Mouse (Mus musculus) liver, embryonic 13.5 days (tissue): ENCODE measurements at regions not wholly inside any gene's neighbourhood (a gene's known extent, or its start where the extent isn't known, plus 50 kb on each side); places are given as distances from the start of the nearest gene placed in this dataset.

Source experiments
- ATAC-seq: fragments of 200-750 bp; cut with Nextera tagmentation; 2 replicates; pipeline ENCODE4 v1.8.0; 2017; ENCODE audit warnings: low read depth, mild to moderate bottlenecking, moderate number of reproducible peaks, moderate library complexity
- DNase-seq: peaks from one replicate; pipeline ENCODE4 v3.0.0; 2022
- H3K27ac ChIP-seq: fragments of 300-500 bp; sonication (generic); 2 replicates; pipeline ENCODE4 v1.5.1; 2015; ENCODE audit warnings: moderate library complexity, mild to moderate bottlenecking, inconsistent platforms
- H3K27me3 ChIP-seq: fragments of 300-500 bp; sonication (generic); 2 replicates; pipeline ENCODE4 v1.6.1; 2015; ENCODE audit warnings: mild to moderate bottlenecking, inconsistent platforms
- H3K36me3 ChIP-seq: fragments of 300-500 bp; sonication (generic); 2 replicates; pipeline ENCODE4 v1.6.1; 2015; ENCODE audit warnings: mild to moderate bottlenecking, inconsistent platforms
- H3K4me1 ChIP-seq: fragments of 300-500 bp; sonication (generic); replicated peaks from 2 replicates; pipeline ENCODE4 v1.6.1; 2015; ENCODE audit warnings: inconsistent platforms
- H3K4me2 ChIP-seq: fragments of 300-500 bp; sonication (generic); 2 replicates; pipeline ENCODE4 v1.6.1; 2015; ENCODE audit warnings: inconsistent platforms, mild to moderate bottlenecking, moderate library complexity
- H3K4me3 ChIP-seq: fragments of 300-500 bp; sonication (generic); replicated peaks from 2 replicates; pipeline ENCODE4 v1.5.1; 2015; ENCODE audit warnings: mild to moderate bottlenecking, inconsistent platforms
- H3K9ac ChIP-seq: fragments of 300-500 bp; sonication (generic); 2 replicates; pipeline ENCODE4 v1.6.1; 2015; ENCODE audit warnings: mild to moderate bottlenecking, inconsistent platforms
- H3K9me3 ChIP-seq: fragments of 300-500 bp; sonication (generic); replicated peaks from 2 replicates; pipeline ENCODE4 v1.6.1; 2016; ENCODE audit warnings: inconsistent platforms
- WGBS: fragments of 180-500 bp; shearing (Covaris S2); methylation state at CpG from one replicate; pipeline ENCODE4 v1.1.7; 2015; ENCODE audit not compliant: insufficient replicate concordance; 5-methylcytosine and 5-hydroxymethylcytosine counted together

DNA sequence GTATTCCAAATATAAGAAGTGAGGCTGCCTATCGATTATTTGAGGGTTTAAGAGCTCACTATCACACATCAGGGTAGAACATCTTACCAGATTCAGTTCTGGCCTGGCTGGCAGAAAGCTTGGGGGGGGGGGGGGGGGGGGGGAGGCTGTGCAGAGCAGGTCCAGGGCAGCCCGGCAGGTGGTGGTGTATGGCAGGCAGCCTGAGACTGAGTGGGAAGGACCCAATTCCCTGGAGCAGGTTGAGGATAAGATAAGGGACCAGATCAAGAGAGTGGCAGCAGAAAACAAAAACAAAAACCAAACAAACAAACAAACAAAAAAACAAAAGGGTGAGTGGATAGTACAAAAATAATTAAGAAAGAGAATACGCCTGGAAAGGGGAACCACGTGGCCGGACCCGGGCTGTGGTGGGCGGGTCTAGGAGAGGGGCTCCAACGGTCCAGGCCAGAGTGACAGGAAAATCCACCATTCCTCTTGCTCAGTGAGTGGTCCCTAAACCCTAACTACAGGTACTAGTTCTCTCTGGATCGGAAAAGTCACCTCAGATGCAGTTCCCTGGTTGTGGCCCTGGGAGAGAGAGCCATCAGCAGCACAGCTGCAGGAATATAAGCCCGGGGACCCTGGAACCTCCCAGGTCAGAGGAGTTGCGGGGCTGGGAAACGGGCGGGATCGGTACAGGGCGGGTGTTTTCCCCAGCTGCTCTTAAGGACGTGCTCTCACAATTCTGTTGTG is 73.3 kb downstream of the Vmn2r112 start:
- ATAC-seq (peak; percentile 80), DNase-seq (peak; percentile 2)
- H3K36me3 ChIP-seq, result no peaks in the 10 kb centered on the region
- H3K4me3 ChIP-seq, result peak overlapping the region; percentile 49
- 11% methylated on average over 16 of the region's 16 CpGs for WGBS
- H3K9ac ChIP-seq, result peak overlapping the region; percentile 18; the same call in 1 of the 2 replicates
- no peaks in the 10 kb centered on the region for H3K9me3 ChIP-seq
- H3K4me2 ChIP-seq, result peak overlapping the region; percentile 61
- no peaks in the 10 kb centered on the region for H3K27me3 ChIP-seq
- H3K4me1 ChIP-seq, result no peaks in the 10 kb centered on the region
- no peak overlapping the region for H3K27ac ChIP-seq
